Mouse (Mus musculus): ENCODE results near the gene Grk2. TPM values are rescaled to one million over a fixed set of nuclear protein-coding genes. Genes with fewer than 3 reads are reported as not detected.

Grk2 gene
- polyA plus RNA-seq, 1 experiment from 2014 or later, result 81.3 TPM

DNA sequence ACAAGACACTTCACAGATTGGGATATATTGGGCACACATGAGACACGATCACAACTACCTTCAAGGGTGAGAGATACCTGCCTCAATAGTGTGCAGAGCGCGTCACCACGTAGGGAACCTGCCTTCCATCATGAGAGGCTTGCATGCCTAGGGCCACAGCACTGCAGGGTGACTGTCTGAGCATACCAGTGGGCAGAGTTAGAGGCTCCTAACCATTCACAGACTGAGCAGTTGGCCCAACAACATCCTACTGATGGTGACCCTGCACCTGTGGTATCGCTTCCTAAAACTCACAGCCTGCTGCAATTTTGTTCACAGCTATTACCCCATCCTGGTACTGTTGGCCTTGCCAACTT is 2.4 kb downstream of the Grk2 start:
- DNase-seq (ENCODE audit: low spot score), result no peak

DNA sequence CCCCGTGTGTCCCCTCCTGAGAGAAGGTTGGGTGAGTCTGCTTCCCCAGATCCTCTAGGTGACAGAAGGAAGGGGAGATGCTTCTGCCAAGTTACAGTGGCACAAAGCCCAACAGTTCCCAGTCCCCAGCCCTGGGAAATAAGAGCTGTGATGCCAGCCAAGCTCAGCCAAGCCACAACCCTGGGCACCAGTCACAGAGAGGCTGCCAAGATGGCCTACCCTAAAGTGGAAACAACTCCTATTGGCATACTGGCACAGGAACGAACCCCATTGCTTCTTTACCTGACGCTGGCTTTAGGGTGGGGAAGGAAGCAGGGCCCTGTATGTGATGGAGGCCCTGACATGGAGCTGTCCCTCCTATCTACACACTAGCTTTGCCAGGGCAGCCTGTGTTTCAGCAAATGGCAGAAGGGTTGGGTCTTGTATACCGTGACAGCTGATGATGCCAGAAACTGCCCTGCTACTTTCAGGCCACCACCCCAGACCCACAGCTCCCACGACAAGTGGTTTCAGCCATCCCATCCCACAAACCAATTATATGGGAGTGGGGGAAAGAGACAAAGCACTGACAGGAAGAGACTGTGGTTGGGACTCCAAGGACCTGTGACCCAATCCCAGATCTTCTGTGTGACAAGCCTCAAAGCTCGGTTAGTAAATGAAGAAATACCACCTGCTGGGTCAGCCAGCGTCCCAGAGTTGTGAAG is 2.9 kb downstream of the Grk2 start:
- no peak for DNase-seq (ENCODE audit: low spot score)

DNA sequence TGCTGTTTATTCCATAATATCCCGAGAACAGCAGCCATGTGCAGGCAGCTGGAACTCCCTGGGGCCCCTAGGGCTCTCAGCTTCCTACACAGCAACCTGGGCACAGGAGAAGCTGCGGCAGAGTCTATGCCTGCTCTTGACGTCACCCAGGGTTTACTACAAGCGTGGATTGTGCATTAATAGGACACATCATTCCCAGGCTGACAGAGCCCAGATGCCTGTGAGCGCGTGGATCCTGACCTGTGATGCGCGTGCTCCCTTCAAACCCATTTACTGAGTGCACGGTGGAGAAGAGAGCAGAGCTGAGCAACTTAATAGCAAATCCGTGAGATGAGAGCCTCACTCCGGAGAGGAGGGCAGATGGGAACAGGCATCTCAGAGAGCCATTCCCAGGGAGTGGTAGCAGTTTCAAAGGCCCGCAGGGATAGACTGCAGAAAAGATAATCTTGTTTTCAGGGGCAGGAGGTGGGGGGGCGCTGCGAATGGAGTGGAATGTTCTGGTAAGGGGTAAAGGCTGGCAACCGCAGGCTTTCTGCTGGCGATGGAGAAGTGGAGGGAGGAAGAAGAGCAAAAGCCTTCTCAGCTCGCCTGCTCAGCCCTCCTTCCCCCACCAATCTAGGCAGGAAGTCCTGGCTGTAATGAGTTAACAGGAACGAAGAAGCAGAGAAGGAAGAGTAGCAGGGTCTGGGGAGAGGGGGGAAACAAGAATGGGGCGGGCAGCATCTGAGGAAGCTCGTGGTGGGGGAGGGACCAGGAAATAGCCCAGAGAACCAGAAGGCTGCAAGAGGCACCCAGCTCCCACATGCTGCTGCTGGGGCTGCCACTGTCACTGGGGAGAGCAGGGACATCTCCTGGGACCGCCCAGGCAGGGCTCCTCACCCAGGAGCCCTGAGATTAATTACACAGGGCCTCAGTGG is 4.0 kb downstream of the Grk2 start:
- peak; percentile 83 for DNase-seq (ENCODE audit: low spot score)

DNA sequence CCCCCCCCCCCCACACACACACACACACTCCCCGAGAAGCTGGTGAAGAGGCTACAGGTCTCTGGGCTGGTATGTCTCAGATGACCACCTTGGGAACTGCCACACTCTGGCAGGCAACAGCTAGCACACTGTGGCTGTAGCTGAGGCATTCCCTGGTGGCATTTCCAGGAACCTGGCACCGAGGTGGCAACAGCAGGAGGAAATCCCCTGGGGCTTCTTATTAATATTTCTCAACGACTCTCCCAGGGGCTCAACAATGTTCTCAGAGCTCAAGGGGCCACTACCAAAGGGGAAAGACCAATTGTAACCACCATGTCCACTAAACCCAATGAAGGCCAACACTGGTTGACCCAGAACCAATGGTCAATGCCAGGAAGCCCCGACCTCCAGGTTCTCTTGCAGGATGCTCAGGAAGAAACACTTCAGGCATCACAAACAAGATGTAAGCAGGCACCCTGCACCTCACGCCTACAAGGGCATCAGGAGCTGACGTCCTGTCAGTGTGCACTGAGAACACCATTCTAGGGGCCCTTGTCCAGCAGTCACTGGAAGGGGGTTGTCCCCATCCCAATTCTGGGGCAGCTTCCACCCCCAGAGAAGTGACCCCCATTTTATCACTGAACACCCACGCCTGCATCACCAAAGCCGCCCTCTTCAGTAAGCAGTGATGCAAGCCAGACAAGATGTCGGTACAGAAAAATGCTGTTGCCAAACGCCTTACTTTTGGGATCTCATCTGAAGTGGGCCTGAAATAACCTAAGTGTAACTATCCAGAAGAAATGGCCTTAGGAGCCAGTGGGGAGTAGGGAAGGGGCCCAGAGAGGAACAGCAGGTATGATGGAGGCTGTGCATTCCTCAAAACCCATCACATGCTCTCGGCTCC is 4.9 kb downstream of the Grk2 start:
- DNase-seq (ENCODE audit: low spot score), result no peak

DNA sequence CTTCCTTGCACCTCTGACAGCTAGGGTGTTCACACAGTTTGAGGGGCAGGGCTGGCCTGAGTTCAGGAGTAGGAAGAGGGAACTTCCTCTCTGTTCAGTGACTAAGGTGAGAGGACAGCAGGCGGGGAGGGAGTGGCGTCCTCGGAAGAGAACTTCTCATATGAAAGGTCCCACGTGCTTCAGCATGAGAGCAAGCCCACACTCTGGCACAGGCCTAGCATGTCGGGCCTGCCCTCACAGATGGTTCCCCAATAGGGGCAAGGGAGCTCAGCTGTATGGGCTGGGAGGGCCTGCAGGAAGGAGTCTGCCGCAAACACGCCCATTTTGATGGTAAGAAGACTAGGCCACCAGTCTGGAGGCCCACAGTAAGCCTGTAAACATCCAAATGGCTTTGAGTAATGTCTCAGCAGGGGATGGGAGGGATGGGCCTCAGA is 5.7 kb downstream of the Grk2 start:
- peak; percentile 91 for DNase-seq (ENCODE audit: low spot score)

DNA sequence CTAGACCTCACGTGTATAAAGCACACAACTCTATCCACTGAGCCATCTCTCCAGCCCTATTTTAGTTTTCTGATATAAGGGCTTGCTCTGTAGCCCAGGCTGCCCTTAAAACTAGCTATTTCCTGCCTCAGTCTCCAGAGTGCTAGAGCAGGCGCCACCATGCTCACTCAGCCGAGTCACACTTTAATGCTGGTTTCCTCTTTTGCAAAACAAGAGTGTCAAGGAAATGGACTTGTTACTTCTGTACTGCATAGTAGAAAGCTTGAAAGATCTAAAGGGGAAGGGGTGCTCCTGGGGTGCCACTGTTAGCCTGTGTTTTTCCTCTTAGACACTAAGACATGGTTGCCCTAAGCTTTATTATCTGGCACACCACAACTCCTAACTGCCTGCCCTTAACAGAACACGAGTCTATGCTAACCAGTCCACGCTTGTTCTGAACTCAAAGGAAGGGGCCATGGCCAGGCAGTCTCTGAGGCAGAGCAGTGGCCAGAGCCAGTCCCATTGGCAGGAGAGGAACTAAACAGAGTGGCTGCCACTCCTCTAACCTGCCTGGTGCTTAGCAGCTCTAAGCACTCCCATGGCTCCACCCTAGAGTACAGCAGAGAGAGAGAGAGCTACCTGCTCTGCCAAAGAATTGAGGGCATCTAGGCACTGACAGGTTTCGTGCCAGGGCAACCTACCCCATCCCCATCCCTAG is 6.3 kb downstream of the Grk2 start:
- peak; percentile 45 for DNase-seq (ENCODE audit: low spot score)

DNA sequence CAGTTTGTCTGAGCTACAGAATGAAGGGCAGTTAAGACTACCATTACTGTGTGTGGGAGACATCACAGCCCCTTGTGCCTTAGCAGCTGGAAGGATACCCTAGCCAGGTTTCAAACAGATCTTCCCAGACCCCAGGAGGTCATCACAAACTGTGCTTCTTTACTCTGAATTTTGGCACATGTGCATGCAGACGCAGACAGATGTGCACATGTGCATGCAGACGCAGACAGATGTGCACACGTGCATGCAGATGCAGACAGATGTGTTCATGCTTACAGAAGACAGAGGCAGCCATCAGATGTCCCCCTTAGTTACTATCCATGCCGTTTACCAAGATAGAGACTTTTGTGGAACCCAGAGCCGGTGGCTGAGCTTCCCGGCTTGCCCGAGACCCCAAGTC is 6.9 kb downstream of the Grk2 start:
- DNase-seq (ENCODE audit: low spot score), result no peak

DNA sequence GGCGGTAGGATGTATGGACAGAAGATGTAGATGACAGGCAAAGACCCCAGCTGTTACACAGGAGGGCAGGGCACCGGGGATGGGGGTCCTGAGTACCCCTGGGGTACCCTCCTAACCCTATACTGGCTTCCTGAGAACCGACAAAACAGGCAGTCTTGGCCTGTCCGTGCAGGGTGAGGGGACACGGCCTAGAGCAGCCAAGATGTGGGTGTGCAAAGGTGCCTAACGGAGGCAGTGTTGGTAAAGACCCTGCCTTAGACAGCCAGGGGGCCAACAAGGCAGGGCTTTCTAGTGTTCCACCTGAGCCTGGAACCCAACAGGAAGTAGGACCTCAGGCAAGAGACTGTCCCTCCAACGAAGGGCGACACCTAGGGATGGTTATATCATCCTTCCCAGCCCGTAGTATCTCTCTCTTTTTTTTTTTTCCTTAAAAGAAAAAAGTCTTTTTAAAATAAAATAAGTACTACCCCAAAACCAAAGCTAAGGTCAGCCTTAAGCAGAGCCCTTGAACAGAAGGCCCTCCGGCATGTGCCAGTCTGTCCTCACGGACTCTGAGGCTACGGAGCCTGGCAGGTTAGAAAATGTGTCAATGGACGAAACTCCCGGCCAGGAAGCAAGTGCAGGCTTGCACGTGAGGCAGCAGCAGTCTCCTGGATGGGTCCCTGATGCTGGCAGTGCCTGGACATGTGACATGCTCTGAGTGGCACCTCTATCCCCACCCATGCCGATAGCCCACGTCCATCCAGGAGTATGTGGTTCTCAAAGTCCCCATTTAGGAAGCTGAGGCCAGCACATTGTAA is 7.5 kb downstream of the Grk2 start:
- DNase-seq (ENCODE audit: low spot score), result no peak

DNA sequence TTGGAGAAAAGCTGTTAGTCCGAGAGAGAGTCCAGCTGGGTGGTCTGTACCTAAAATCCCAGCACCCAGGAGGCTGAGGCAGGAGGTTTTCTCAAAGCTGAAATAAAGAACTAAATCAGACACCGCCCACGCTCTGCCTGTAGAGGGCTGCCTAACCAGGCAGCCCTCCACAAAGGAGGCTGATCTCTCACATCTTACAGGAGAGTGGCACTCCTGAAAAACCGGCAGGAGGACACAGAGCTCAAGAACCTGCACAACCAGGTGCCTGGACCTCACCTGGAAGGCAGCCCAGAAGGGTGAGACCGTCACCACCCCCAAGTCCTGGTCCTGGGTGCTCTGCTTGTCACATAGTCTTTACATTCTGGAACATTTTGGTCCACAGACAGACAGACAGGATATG is 8.2 kb downstream of the Grk2 start:
- no peak for DNase-seq (ENCODE audit: low spot score)

DNA sequence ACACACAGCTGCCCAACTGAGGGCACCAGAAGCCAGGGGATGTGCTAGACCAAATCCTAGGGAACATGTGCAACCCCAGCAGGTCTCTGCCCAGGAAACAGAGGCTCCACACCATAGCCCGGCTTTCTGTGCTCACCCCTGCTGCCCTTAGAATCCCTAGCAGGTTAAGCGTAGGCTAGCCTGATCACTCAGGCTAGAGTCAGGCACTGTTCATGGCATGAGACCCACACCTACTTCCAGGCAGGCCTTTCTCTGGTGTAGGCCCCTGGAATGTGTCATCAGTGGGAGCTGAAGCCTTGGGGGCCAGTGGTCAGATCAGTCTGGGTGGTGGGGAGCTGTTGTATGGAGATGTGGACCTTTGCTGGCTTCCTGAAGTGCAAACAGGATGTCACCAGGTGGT is 9.4 kb downstream of the Grk2 start:
- no peak for DNase-seq (ENCODE audit: low spot score)

DNA sequence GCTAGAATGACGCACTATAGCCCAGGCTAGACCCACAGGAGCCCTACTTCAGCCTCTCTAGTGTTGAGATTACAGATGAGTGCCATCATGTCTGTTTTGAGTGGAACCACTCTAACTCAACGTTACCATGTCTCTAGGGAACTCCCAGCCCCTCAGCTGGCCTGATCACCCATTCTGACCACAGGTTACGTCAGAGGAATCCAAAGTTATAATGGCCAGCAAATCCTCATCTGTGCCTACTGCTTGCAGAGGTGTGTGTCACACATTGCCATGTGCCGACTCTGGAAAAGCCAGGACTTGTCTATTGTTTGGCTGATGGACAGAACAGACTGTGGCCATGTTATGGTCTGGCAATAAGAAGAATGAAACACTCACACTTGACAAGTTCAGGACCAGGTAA is 10.6 kb downstream of the Grk2 start:
- DNase-seq (ENCODE audit: low spot score), result no peak

DNA sequence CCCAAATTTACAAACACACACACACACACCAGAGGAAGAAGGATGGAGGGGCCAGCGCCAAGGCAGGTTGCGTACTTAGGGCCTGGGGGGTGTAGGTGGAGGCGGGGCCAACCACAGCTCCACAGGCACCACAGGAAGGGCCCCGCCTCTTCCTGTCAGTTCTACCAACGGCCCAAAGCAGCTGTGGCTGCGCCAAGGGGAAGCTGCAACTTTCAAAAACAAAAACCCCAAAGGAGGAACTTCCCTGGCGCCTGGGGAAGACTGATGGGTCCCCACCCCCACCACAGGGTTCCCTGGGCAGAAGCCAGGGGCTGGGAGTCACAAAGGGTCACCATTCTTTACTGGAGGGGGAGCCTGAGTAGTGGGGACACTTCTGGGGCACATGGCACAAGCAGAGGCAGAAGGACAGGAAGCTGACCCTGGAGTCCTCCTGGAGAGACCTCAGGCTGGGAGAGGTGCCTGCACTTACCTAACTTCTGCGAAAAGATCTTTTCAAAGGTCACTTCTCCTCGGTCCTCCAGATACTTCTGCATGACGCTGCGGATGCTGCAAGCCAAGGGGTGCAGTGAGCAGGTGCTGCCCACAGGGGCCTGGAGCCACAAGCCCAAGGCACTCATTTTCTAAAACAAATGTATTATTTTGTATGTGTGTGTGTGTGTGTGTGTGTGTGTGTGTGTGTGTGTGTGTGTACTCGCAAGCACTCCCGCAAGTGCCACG is 11.5 kb downstream of the Grk2 start:
- peak; percentile 95 for DNase-seq (ENCODE audit: low spot score)

DNA sequence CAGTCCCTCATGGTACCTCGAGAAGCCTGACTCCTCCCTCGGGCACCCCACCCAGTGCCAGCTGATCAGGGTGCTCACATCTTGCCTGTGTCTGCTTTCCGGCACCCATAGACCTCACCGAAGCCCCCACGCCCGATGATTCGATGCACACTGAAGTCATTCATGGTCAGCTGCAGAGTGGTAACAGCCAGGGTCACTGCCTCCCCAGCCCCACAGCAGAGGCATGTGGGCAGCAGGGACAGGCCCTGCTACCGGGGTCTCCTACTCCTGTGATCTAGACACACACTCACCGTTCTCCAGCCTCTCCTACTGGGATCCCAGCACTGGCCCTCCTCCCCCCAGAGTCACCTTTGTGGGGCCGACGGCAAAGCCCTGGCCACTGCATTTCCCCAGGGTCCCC is 14.9 kb downstream of the Grk2 start:
- DNase-seq (ENCODE audit: low spot score), result no peak

DNA sequence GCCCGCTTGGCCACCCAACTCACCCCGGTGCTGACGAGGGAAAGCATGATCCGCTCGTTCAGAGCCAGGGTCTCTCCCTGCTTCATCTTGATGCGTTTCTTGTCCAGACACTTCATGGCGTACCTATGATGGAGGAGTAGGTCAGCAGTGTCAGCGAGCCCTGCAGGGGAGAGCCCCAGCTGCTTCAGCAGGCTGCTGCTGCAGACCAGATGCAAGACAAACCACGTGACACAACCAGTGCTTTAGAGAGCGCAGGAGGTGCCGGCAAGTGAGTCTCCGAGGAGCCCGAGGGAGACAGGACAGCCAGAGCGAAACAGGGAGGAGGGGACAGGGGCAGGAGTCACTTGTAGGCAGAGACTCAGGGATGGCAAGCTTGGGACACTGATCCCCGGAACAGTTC is 15.3 kb downstream of the Grk2 start:
- DNase-seq (ENCODE audit: low spot score), result no peak

DNA sequence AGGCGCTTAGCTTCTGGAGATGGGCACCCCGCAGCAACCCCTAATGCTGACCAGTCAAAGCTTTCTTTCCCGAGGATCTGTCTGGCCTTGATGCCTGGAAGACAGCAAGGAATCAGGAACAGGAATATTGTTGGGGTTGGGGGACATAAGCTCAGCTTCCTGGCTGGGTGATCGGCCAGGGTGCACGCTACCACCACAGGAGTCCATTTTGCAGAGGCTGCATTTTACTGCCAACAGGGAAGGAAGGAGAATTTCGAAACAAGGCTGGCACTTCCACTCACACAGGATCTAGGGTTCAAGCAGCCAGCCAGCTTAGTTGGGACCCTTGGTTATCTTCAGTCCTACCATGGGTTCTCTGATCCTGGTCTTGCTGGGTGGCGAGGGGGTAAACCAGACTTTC is 22.4 kb downstream of the Grk2 start:
- no peak for DNase-seq (ENCODE audit: low spot score)

DNA sequence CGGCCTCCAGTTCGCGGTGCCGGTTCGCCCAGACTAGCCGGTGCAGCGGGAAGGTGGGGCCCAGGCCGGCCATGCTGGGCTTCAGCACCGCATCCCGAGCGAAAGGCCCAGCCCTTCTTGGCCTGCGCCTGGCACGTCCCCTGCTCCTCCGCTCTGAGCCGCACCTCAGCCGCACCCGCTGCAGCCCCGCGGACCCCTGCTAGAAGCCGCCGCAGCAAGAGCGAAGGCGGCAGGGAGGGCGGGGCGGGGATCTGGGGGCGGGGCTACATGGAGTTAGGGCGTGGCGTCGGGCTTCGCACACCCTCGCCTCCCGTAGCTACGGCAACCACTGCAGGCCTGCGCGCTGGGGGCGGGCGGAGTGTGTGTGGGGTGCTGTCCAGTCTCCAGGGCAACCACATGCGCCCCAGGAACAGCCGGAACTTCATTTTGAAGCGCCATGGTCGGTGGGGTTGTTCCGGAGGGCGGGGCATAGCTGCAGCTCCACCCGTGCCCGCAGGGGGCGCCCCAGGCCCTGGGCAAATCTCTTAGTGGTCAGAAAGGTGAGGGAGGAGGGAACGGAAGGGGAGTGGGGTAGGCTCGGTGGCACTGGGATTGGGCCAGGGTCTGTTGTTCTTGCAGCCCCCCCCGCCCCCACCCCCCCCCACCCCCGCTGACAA is 23.0 kb downstream of the Grk2 start, which contains the start of gene Ankrd13d:
Ankrd13d (minus strand) TSS at position 240 of the 656 bp plus-strand sequence.
- peak; percentile 91 for DNase-seq (ENCODE audit: low spot score)

DNA sequence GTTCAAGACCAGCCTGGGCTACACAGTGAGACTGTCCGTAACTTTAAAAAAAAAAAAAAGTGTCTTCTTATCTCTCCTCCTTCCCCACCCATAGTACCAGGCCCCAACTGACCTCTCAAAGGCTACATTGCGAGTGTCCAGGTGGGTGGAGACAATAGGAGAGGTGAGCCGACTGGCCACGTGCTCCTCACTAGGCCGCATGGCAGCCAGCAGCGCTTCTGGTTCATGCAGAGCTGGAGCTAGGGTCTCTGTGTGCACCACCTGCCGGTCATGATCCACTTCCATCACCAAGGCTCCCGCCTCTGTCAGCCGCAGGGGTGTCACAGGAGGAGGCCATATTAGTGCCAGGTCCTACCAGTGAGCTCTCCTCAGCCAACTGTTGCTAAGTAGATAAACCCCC is 25.6 kb downstream of the Grk2 start:
- DNase-seq (ENCODE audit: low spot score), result no peak

DNA sequence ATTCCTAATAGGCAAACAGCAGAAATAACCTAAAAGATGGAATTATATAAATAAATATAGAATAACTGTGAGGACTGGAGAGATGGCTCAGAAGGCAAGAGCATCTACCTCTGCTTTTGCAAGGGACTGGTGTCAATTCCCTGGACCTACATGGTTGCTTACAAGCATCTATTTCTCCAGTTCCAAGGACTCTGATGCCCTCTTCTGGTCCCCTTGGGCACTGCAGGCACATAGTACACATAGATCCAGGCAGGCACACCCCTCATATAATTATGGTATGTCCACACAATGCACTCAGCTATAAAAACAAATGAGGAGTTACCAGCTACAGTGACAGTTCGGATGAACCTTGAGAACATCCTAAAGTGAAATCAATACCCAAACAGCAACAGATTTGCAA is 26.5 kb downstream of the Grk2 start:
- DNase-seq (ENCODE audit: low spot score), result no peak

DNA sequence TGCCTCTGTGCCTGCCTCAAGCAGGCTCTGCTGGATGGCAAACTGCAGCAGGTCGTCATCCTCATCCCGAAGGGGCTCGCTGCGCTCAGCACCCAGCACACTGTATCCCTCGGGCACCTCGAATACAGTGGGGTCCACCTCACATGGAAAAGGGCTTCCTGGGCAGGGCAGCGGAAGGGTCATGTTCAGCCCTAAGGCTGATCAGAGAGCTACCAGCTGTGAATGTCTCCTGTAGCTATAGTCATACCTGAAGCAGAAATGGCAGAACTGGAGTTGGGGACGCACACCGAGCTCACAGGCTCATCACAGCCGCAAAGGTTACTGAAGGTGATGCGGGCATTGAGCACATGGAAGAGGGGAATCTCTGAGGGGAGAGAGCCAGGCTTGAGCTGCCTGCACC is 35.0 kb downstream of the Grk2 start:
- DNase-seq (ENCODE audit: low spot score), result no peak
